Mouse (Mus musculus) frontal cortex, adult 2 months (tissue): ENCODE results near the gene Ogt. TPM values are rescaled to one million over a fixed set of nuclear protein-coding genes. Genes with fewer than 3 reads are reported as not detected.

ENCODE experiments used
- DNase-seq, 2 experiments: peaks; one replicate each; pipeline ENCODE4 v3.0.0; 2022; ENCODE audit warnings: low spot score in 1 of 2; ENCODE audit errors: extremely low spot score in 1 of 2
- polyA plus RNA-seq: library from polyadenylated mRNA; depleted of rRNA; stranded (reverse); fragments of >200 nt; gene quantifications from 2 replicates; pipeline ENCODE4 v1.2.3, GENCODE M21; 2012; rRNA removed

Ogt gene
- polyA plus RNA-seq, result 360 and 403 TPM in 2 replicates

- peak; percentile 85 to 95 for DNase-seq
Observed at GRCm38 (mm10) chrX:101639741-101640166, at the start of gene Ogt. Ogt (plus strand) TSS chrX:101640060.

DNA sequence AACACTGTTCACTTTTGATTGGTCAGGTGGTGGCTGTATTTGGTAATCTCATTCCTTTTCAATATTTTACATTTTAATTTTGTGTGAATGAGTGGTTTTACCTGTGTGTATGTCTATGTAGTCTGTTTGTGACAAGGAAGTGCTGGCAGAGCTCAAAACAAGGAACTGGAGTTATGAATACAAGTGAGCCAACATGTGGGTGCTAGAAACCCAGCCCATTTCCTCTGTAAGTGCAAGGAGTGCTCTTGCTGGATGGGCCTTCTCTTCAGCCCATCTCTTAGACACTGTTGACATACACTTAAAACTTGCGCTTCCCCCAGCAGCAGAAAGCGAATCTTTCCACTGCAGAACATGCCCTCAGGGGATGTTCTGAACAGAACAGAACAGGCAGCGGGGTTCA, 23.7 kb upstream of the Ogt start:
- no peak for DNase-seq

DNA sequence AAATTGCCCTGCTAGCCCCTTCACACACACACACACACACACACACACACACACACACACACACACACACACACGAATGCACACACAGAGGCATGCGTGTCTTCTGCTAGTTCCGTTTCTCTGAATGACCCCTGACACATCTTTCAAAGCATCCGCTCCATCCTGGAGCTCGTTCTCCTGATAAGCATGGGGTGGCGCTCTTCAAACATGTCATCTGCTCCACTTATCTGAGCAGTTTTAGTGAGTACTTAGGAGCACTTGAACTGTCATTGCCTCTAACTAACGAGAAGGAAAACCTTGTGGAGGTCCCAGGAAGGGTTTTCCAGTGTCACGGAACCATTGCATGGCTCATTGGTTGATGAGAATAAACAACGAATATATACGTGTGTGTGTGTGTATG, 22.0 kb upstream of the Ogt start:
- DNase-seq, result no peak

GRCm38 (mm10) chrX:101620317-101620716, 19.5 kb upstream of the Ogt start:
- DNase-seq, result peak in 1 of 2 experiments; percentile 9

DNA sequence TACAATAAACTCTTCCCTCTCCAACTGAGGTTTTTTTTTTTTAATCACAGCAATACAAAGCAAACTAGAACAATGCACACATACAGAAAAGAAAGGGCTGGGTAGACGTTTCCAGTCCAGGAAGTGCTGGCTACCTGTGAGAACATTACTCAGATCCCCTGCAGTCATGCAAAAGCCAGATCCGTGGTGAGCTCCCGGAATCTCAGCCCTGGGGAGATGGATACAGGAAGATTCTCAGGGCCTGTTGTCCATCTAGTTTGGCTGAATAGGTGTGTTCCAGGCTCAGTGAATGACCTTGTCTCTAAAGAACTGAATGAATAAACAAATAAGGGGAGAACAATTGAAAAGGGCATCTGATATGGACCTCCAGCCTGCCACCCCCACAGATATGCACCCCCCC, 17.3 kb upstream of the Ogt start:
- no peak for DNase-seq

DNA sequence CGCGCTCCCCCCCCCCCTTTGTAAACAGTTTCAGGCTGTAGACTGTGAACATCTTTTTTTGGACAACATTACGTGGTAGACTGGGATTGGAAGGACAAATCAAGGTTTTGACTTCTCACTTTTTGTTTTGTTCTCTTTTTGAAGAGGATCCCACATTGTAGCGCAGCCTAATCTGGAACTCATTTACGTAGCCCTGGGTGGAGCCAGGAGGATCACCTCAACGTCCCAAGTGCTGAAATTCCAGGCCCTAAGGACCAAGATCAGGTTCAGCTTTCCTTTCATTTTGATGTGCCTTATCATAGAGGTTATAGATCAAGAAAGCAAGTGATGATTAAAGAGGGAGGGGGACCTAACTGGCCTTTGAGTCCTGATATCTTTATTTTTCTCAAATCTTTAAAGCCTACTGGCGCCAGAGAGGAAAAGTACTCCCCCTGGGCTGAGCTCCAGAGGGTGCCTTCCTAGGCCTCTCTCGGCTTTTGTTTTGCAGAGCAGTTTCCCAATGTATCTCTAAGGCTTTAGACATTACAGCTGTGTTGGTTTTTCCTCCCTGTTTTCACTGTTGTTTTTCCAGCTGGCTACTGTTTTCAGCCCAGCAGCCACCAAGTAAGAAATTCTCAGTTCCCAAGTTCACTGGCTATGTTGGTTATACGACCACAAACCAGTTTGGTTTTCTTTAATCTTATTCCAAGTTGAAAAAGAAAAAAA, 2.9 kb upstream of the Ogt start:
- no peak for DNase-seq

DNA sequence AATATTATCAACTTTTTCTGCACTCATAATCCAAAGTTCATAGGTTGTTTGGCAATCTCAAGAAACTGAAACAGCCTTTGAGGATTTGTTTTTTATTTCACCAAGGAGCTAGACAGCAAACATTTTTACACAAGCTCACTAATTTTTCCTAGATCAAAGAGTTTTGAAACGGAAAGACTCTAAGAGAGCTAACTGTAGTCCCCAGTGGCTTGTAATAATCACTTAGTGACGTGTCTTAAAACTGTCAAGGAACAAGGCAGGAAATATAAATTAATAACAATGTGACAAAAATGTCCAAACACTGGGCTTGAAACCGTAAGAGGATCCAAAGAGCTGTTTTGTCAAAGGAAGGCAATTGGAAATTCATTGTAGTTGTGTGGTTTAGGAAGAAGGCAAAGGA, 1.0 kb upstream of the Ogt start:
- DNase-seq, result no peak

DNA sequence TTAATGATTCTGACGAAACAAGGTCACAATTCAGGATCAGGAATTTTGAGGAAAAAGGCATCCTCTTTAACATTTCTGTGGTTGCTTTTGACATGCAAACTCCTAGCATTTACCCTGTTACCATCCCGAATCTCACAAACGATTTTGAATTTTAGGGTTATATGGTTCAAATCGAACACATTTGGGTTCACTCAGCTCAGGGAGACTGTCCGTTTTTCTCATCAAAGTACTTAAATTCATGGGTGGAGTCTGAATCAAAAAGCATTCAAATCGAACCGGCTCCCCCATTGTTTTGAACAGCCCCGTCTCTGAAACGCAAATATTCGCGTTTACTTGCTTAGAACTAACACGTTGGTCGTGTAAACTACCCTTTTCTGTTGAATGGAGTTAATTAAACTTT, 554 bp upstream of the Ogt start:
- DNase-seq, result no peak

GRCm38 (mm10) chrX:101640194-101641160, 617 bp downstream of the Ogt start:
- DNase-seq, result peak in 1 of 2 experiments; percentile 15

- DNase-seq, result no peak
Observed at GRCm38 (mm10) chrX:101641161-101641530, 1.3 kb downstream of the Ogt start.

DNA sequence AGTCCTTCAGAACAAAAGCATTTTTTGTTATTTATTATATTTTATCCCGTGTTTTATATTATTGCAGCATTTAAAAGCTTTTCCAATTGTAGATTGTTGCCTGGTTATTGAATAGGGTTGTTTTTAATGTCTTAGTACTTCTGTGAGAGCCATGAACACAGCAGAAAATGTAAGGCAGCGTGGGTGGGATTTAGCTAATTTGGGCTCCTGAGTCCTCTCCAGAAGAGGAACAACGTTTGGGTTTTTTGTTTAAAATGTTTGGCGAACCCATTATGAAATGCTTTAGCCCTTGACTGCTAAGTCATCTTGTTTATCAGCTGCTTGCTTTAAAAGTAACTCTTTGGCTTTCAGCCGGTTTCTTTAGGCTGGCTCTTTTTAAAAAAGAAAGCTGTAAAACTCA, 2.2 kb downstream of the Ogt start:
- peak in 1 of 2 experiments; percentile 23 for DNase-seq

GRCm38 (mm10) chrX:101645286-101645685, 5.4 kb downstream of the Ogt start:
- DNase-seq, result no peak

- no peak for DNase-seq
Observed at GRCm38 (mm10) chrX:101646621-101647020, 6.8 kb downstream of the Ogt start.

- DNase-seq, result no peak
Observed at GRCm38 (mm10) chrX:101695686-101696085, 55.8 kb downstream of the Ogt start.

GRCm38 (mm10) chrX:101697537-101697936, 57.7 kb downstream of the Ogt start:
- no peak for DNase-seq

- DNase-seq, result no peak
Observed at GRCm38 (mm10) chrX:101698232-101698631, 58.4 kb downstream of the Ogt start.

GRCm38 (mm10) chrX:101705111-101705510, 65.3 kb downstream of the Ogt start:
- DNase-seq, result no peak

DNA sequence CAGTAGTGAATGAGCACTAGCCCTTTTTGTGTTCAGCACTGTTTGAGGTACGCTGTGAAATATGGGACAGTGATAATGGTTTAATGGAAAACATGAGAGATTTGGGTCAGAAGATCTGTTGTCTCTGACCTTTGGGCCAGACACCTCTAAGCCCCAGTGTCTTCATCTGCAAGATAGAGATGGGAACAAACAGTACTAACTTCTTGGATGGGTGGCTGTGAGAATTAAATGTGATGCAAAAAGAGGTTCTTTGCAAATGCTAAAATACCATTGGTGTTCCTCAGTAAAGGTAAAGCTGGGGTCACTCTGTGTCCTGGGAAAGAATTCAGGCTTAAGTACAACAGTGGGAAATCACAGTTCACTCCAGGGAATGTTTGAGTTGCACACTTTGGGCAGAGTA, 80.5 kb downstream of the Ogt start:
- DNase-seq, result no peak

- DNase-seq, result no peak
Observed at GRCm38 (mm10) chrX:101730010-101730409, 90.2 kb downstream of the Ogt start.

DNA sequence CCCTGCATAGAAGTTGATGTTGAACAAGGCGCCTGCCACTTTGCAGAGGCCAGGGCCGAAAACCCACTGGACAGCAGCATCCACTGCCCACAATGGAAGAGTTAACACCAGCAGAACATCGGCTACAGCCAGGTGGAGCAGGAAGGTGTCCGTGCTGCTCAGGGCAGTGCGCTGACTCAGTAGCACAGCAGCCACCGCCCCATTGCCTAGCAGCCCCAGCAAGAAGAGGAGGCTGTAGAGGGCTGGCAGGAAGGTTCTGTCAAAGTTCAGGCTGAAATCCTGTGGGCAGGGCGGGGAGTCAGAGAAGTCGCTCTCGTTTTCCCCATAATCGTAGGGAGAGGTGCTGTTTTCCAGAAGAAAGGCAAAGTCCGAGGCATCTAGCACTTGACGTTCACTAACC, 92.8 kb downstream of the Ogt start:
- no peak for DNase-seq

- no peak for DNase-seq
Observed at GRCm38 (mm10) chrX:101733288-101733687, 93.4 kb downstream of the Ogt start.
